Mouse (Mus musculus): ENCODE measurements around the gene Ctnnbl1. TPM values are rescaled to one million over a fixed set of nuclear protein-coding genes. Genes with fewer than 3 reads are reported as not detected.
A peak's percentile ranks its signal among the peaks of the same experiment; 100 is the strongest.

The Ctnnbl1 gene
- 10 to 100 TPM; 10.1 to 10.7 TPM for total RNA-seq (2021)
- polyA plus RNA-seq (2012; rRNA removed), result 6.7 and 23.3 TPM in 2 replicates
- long read RNA-seq, transcript Ctnnbl1-201 (16 exons, 2,442 nt), result major isoform, 20 of 47 reads
- long read RNA-seq, partial matches to known transcripts, result 23 of 47 reads
- long read RNA-seq, other reads (novel, unspliced or antisense), result 4 of 47 reads

GRCm38 (mm10) chr2:157736854-157737850, at the start of gene Ctnnbl1:
TSS of gene Ctnnbl1 (plus strand) at chr2:157737401.
- peaks cover 2% of the 10 kb centered on the region for H3K4me1 ChIP-seq (ENCODE audit: control insufficient read depth, insufficient read depth, low read length)
- peak within 1 kb of the TSS; percentile 71 for H3K27ac ChIP-seq
- peak; percentile 99 to 100 for DNase-seq
- 11% methylated on average over 44 of the region's 44 CpGs for whole genome bisulfite sequencing
- peak within 1 kb of the TSS; percentile 84 for H3K9ac ChIP-seq (ENCODE audit: low read depth, low read length)
- peaks cover 2% of the 10 kb centered on the region; the same call in 1 of the 2 replicates for H3K36me3 ChIP-seq (ENCODE audit: control insufficient read depth, insufficient read depth, low read length)
- peaks cover 2% of the 10 kb centered on the region; the same call in 1 of the 2 replicates for H3K79me2 ChIP-seq (replicated peaks; ENCODE audit: control insufficient read depth, insufficient read depth, low read length)
- H3K4me3 ChIP-seq, result peak within 1 kb of the TSS; percentile 80
- TF ChIP-seq POLR2A (IDR thresholded peaks at IDR 0.05; ENCODE audit: insufficient read depth, low read depth, low read length) (peak; percentile 79), EP300 (IDR thresholded peaks at IDR 0.05; ENCODE audit: insufficient read depth, low read depth, low read length) (no peak), CTCF (IDR thresholded peaks at IDR 0.05) (peak; percentile 19)
- no peaks in the 10 kb centered on the region for H3K27me3 ChIP-seq (ENCODE audit: control insufficient read depth, insufficient read depth, low read length)
- intact Hi-C loops (cut with DNase I), result no loop called here

DNA sequence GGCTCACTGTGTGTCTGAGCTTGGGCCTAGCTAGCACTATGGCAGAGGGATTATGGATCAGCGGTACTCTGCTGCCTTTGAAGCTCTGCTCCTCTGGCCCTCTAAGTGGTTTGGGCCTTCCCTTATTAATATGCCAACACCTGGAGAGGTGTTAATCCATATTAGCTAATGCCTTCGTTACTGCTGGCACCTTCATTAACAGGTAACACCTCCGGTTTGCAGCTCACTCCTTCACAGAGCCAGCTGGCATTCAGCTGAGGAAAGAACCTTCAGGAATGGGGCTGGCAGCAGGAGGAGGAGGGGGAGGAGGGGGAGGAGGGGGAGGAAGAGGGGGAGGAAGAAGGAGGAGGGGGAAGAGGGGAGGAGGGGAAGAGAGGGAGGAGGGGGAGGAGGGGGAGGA, 49.7 kb upstream of the Ctnnbl1 start:
- H3K79me2 ChIP-seq (replicated peaks; ENCODE audit: control insufficient read depth, insufficient read depth, low read length), result no peaks in the 10 kb centered on the region
- H3K36me3 ChIP-seq (ENCODE audit: control insufficient read depth, insufficient read depth, low read length), result no peaks in the 10 kb centered on the region
- no peak overlapping the region for H3K9ac ChIP-seq (ENCODE audit: low read depth, low read length)
- no peak overlapping the region for H3K27ac ChIP-seq
- no peak for TF ChIP-seq EP300 (IDR thresholded peaks at IDR 0.05; ENCODE audit: insufficient read depth, low read depth, low read length)
- WGBS, result 52% methylated on average over 3 of the region's 3 CpGs
- H3K27me3 ChIP-seq (ENCODE audit: control insufficient read depth, insufficient read depth, low read length), result peaks cover 3% of the 10 kb centered on the region; the same call in 1 of the 2 replicates
- intact Hi-C loops (cut with DNase I), result no loop called here
- H3K4me3 ChIP-seq, result no peak overlapping the region
- H3K4me1 ChIP-seq (ENCODE audit: control insufficient read depth, insufficient read depth, low read length), result no peaks in the 10 kb centered on the region
- no peak for DNase-seq

- TF ChIP-seq EP300 (IDR thresholded peaks at IDR 0.05; ENCODE audit: insufficient read depth, low read depth, low read length) (no peak), CTCF (IDR thresholded peaks at IDR 0.05) (no peak), POLR2A (IDR thresholded peaks at IDR 0.05; ENCODE audit: insufficient read depth, low read depth, low read length) (no peak)
- Histone ChIP-seq H3K27me3 (ENCODE audit: control insufficient read depth, insufficient read depth, low read length) (no peaks in the 10 kb centered on the region), H3K4me1 (ENCODE audit: control insufficient read depth, insufficient read depth, low read length) (no peaks in the 10 kb centered on the region), H3K27ac (no peak overlapping the region), H3K79me2 (replicated peaks; ENCODE audit: control insufficient read depth, insufficient read depth, low read length) (no peaks in the 10 kb centered on the region), H3K9ac (ENCODE audit: low read depth, low read length) (no peak overlapping the region), H3K36me3 (ENCODE audit: control insufficient read depth, insufficient read depth, low read length) (no peaks in the 10 kb centered on the region), H3K4me3 (no peak overlapping the region)
- intact Hi-C loops (cut with DNase I), result no loop called here
- no peak for DNase-seq
- WGBS, result 68% methylated on average over 13 of the region's 13 CpGs
Measured at GRCm38 (mm10) chr2:157691266-157692105, 45.7 kb upstream of the Ctnnbl1 start.

GRCm38 (mm10) chr2:157692365-157692932, 44.8 kb upstream of the Ctnnbl1 start:
- DNase-seq, result no peak

GRCm38 (mm10) chr2:157693576-157693975, 43.6 kb upstream of the Ctnnbl1 start:
- WGBS, result 83% methylated on average over 3 of the region's 3 CpGs
- Histone ChIP-seq H3K36me3 (ENCODE audit: control insufficient read depth, insufficient read depth, low read length) (no peaks in the 10 kb centered on the region), H3K79me2 (replicated peaks; ENCODE audit: control insufficient read depth, insufficient read depth, low read length) (no peaks in the 10 kb centered on the region), H3K27me3 (ENCODE audit: control insufficient read depth, insufficient read depth, low read length) (no peaks in the 10 kb centered on the region), H3K27ac (no peak overlapping the region), H3K9ac (ENCODE audit: low read depth, low read length) (no peak overlapping the region), H3K4me1 (ENCODE audit: control insufficient read depth, insufficient read depth, low read length) (no peaks in the 10 kb centered on the region), H3K4me3 (no peak overlapping the region)
- DNase-seq, result no peak
- intact Hi-C loops (cut with DNase I), result no loop called here
- no peak for TF ChIP-seq POLR2A (IDR thresholded peaks at IDR 0.05; ENCODE audit: insufficient read depth, low read depth, low read length)
- no peak for TF ChIP-seq CTCF (IDR thresholded peaks at IDR 0.05)
- TF ChIP-seq EP300 (IDR thresholded peaks at IDR 0.05; ENCODE audit: insufficient read depth, low read depth, low read length), result no peak

More at GRCm38 (mm10) chr2:157692365-157692932, 44.8 kb upstream of the Ctnnbl1 start:
- Histone ChIP-seq H3K36me3 (ENCODE audit: control insufficient read depth, insufficient read depth, low read length) (no peaks in the 10 kb centered on the region), H3K4me3 (no peak overlapping the region), H3K9ac (ENCODE audit: low read depth, low read length) (no peak overlapping the region), H3K27ac (no peak overlapping the region), H3K4me1 (ENCODE audit: control insufficient read depth, insufficient read depth, low read length) (no peaks in the 10 kb centered on the region), H3K79me2 (replicated peaks; ENCODE audit: control insufficient read depth, insufficient read depth, low read length) (no peaks in the 10 kb centered on the region), H3K27me3 (ENCODE audit: control insufficient read depth, insufficient read depth, low read length) (no peaks in the 10 kb centered on the region)
- intact Hi-C loops (cut with DNase I), result no loop called here
- TF ChIP-seq POLR2A (IDR thresholded peaks at IDR 0.05; ENCODE audit: insufficient read depth, low read depth, low read length), result no peak
- 21% methylated on average over 17 of the region's 17 CpGs for WGBS

All from heart, adult 2 months (tissue).